Mouse (Mus musculus) liver, embryonic 15.5 days (tissue): ENCODE measurements around the gene Gnaz. TPM values are rescaled to one million over a fixed set of nuclear protein-coding genes. Genes with fewer than 3 reads are reported as not detected.

Experiments used
- ATAC-seq: fragments of 200-750 bp; cut with Nextera tagmentation; 2 replicates; pipeline ENCODE4 v1.8.0; 2017; ENCODE audit warnings: moderate number of reproducible peaks, mild to moderate bottlenecking, moderate library complexity; ENCODE audit not compliant: insufficient read depth
- H3K27ac ChIP-seq: fragments of 300-500 bp; sonication (generic); replicated peaks from 2 replicates; pipeline ENCODE4 v1.5.1; 2015; ENCODE audit warnings: mild to moderate bottlenecking, inconsistent platforms
- H3K27me3 ChIP-seq: fragments of 300-500 bp; sonication (generic); 2 replicates; pipeline ENCODE4 v1.6.1; 2015; ENCODE audit warnings: mild to moderate bottlenecking, inconsistent platforms
- H3K36me3 ChIP-seq: fragments of 300-500 bp; sonication (generic); replicated peaks from 2 replicates; pipeline ENCODE4 v1.6.1; 2015; ENCODE audit warnings: moderate library complexity, mild to moderate bottlenecking, inconsistent platforms
- H3K4me1 ChIP-seq: fragments of 300-500 bp; sonication (generic); replicated peaks from 2 replicates; pipeline ENCODE4 v1.6.1; 2015; ENCODE audit warnings: inconsistent platforms
- H3K4me2 ChIP-seq: fragments of 300-500 bp; sonication (generic); 2 replicates; pipeline ENCODE4 v1.6.1; 2015; ENCODE audit warnings: moderate library complexity, mild to moderate bottlenecking, inconsistent platforms
- H3K4me3 ChIP-seq: fragments of 300-500 bp; sonication (generic); replicated peaks from 2 replicates; pipeline ENCODE4 v1.5.1; 2015; ENCODE audit warnings: mild to moderate bottlenecking, inconsistent platforms
- H3K9ac ChIP-seq: fragments of 300-500 bp; sonication (generic); 2 replicates; pipeline ENCODE4 v1.6.1; 2015; ENCODE audit warnings: moderate library complexity, mild to moderate bottlenecking, inconsistent platforms
- H3K9me3 ChIP-seq: fragments of 300-500 bp; sonication (generic); replicated peaks from 2 replicates; pipeline ENCODE4 v1.6.1; 2016; ENCODE audit warnings: inconsistent platforms
- WGBS: fragments of 180-500 bp; shearing (Covaris S2); methylation state at CpG from one replicate; pipeline ENCODE4 v1.1.7; 2015; ENCODE audit warnings: mixed read lengths; ENCODE audit not compliant: insufficient replicate concordance; 5-methylcytosine and 5-hydroxymethylcytosine counted together
- polyA plus RNA-seq: library from polyadenylated mRNA; unstranded; fragments of >200 nt; fragmentation: Nextera tagmentation; extraction: Ambion mirVana; gene quantifications from 2 replicates; pipeline ENCODE4 v1.2.1, GENCODE M21; 2015

Gnaz gene
- 3.8 and 3.9 TPM in 2 replicates for polyA plus RNA-seq

DNA sequence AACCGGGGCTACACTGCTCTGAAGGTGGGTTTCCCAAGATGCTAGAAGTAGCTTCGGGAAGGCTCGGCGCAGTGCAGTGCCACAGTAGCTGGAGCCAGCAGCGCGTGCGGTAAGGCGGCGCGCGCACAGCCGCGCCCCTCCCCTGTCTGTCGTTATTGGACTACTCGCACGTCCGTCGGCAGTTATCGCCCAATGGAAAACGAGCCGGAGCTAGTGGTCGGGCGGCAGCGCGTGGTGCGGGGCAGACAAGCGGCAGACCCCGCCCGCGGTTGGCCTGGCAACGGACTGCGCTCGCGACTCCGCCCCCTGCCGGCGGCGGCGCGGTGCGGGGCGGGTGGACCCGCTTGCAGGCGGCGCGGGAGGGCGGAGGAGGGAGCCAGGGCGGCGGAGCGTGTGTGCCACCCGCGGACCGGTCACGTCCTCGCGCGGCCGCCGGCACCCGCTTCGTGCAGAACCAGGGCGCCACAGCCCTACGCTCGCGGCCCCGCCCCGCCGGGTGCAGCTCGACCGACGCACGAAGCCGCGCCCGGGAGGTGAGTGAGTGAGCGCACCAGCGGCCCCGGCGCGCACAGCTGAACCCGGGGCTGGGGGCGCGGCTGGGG is at the start of gene Gnaz:
Gene Gnaz (plus strand): TSS at position 328 of the 602 bp plus-strand sequence.
- Histone ChIP-seq H3K4me2 (peak within 1 kb of the TSS; percentile 75), H3K36me3 (no peaks in the 10 kb centered on the region), H3K27ac (no peak within 1 kb of the TSS), H3K4me1 (peaks cover 15% of the 10 kb centered on the region), H3K9ac (peak within 1 kb of the TSS; percentile 8; the same call in 1 of the 2 replicates), H3K27me3 (peaks cover 40% of the 10 kb centered on the region), H3K9me3 (no peaks in the 10 kb centered on the region), H3K4me3 (peak within 1 kb of the TSS; percentile 55)
- peak; percentile 87 for ATAC-seq
- WGBS: under 1% methylated on average over 82 of the region's 83 CpGs

DNA sequence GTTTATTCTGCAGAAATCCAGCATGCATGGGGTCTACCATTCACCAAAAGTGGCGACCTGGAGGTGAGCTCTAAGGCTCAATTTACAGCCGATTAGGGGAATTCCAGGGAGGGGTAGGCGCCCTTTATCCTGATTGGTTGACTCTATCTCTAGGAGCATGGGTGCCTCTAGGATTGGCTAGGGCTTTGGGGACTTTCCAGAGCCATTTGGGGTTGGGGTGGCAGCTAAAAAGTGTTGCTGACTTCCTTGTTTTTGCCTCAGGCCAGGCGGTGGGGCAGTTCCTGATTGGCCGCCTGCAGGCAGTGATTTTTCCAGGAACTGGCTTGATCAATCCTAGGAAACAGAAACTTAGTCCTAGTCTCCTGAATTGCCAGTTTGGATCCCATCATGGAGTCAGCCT is 47.7 kb upstream of the Gnaz start:
- 25% methylated on average over 5 of the region's 5 CpGs for WGBS
- no peak for ATAC-seq
- H3K27ac ChIP-seq: no peak overlapping the region

DNA sequence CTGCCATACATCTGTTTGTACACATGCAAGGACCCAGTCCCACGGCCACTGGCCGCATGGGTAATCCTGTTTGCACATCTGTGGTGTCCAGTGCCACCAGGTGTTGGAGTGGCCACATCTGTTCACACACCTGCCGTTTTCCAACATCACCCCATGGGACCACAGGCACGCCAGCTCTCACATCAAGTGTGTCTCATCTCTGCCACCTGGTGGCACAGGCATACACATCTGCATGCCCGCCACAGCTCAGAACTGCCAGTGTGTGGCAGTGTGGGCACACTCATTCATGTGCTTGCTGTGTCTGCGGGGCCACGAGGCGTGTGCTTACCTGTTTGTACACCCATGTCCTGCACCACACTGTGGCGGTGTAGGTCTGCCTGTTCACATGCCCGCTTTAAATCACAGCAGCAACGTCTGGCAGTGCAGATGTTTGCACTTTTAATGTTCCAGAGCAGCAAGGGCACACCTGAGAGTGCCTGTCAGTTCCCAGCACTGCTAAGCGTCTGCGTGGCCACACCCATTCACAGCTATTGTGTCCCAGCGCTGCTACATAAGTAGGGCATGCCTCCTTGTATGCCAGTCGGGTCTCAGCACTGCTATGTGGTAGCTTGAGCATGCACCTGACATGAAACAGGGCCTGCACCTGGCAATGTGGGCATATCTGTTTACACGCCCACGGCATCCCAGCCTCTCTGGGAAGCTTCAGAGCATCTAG is 46.0 kb upstream of the Gnaz start:
- Histone ChIP-seq H3K4me1 (no peaks in the 10 kb centered on the region; the same call in 1 of the 2 replicates), H3K27ac (no peak overlapping the region), H3K4me3 (no peak overlapping the region), H3K36me3 (no peaks in the 10 kb centered on the region), H3K4me2 (no peak overlapping the region), H3K9me3 (no peaks in the 10 kb centered on the region), H3K27me3 (no peaks in the 10 kb centered on the region), H3K9ac (no peak overlapping the region)
- ATAC-seq: no peak
- WGBS: 37% methylated on average over 17 of the region's 17 CpGs

More for the DNA sequence above, 47.7 kb upstream of the Gnaz start:
- Histone ChIP-seq H3K36me3 (no peaks in the 10 kb centered on the region), H3K4me3 (no peak overlapping the region), H3K9ac (no peak overlapping the region), H3K9me3 (no peaks in the 10 kb centered on the region), H3K4me1 (no peaks in the 10 kb centered on the region), H3K4me2 (no peak overlapping the region), H3K27me3 (no peaks in the 10 kb centered on the region)

DNA sequence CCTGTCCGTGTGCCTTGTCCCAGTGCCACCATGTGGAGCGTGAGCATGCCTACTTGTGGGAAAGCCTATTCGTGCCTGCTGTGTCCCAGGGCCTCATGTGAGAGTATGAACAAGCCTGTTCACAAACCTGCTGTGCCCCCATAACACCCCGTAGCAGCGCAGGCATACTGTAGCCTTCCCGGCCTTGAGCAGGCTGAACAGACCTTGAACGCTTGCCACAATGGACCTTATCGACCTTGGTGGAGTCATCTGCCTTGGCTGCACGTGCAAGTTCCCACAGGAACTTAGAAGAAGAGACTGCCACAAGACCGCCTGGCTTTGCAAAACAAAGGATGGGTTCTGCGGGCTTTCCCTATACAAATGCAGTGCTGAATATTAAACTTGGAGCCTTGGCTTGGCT is 45.4 kb upstream of the Gnaz start:
- H3K9ac ChIP-seq: no peak overlapping the region
- H3K27ac ChIP-seq: no peak overlapping the region
- no peaks in the 10 kb centered on the region for H3K9me3 ChIP-seq
- ATAC-seq: no peak
- no peaks in the 10 kb centered on the region for H3K36me3 ChIP-seq
- H3K4me2 ChIP-seq: no peak overlapping the region
- WGBS: 66% methylated on average over 11 of the region's 11 CpGs
- H3K27me3 ChIP-seq: no peaks in the 10 kb centered on the region
- no peaks in the 10 kb centered on the region; the same call in 1 of the 2 replicates for H3K4me1 ChIP-seq
- no peak overlapping the region for H3K4me3 ChIP-seq

DNA sequence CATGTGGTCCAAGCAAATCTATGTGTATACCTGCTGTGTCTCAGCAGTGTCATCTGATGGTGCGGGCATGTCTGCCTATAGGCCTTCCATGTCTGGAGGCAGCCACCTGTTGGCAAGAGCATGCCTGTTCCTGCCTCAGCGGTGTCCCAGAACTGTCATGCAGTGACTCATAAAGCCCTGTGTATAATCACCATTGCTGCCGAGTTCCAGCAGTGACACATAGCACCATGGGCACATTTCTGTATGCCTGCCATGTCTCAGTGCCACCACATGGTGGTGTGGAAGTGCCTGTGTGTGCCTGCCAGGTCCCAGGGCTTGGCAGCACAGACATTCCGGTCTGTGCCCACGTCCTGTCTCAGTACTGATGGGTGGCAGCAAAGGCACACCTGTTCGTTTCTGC is 44.2 kb upstream of the Gnaz start:
- 42% methylated on average over 6 of the region's 6 CpGs for WGBS
- Histone ChIP-seq H3K4me3 (no peak overlapping the region), H3K4me1 (no peaks in the 10 kb centered on the region; the same call in 1 of the 2 replicates), H3K27ac (no peak overlapping the region), H3K9ac (no peak overlapping the region), H3K4me2 (no peak overlapping the region), H3K27me3 (no peaks in the 10 kb centered on the region), H3K9me3 (no peaks in the 10 kb centered on the region), H3K36me3 (no peaks in the 10 kb centered on the region)
- no peak for ATAC-seq

DNA sequence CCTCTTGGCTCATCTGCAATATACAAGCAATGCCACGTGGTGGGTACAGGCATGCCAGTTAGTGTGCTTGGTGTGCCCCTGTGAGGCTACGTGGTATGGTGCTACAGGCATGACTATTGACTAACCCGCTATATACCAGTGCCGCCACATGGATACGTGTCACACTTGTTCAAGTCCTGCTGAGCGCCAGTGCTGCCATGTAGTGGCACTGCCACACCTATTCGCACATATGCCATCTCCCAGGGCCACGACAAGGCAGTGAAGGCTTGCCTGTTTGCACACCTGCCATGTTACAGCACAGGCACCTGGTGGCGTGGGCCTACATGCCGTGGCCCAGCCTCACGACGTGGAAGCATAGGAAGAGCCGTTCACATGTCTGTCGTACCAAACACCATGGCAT is 42.7 kb upstream of the Gnaz start:
- WGBS: 74% methylated on average over 14 of the region's 14 CpGs
- H3K9me3 ChIP-seq: no peaks in the 10 kb centered on the region
- no peak overlapping the region for H3K27ac ChIP-seq
- H3K27me3 ChIP-seq: no peaks in the 10 kb centered on the region
- no peaks in the 10 kb centered on the region for H3K36me3 ChIP-seq
- H3K4me3 ChIP-seq: no peak overlapping the region
- no peaks in the 10 kb centered on the region; the same call in 1 of the 2 replicates for H3K4me1 ChIP-seq
- ATAC-seq: no peak
- H3K9ac ChIP-seq: no peak overlapping the region
- H3K4me2 ChIP-seq: no peak overlapping the region

DNA sequence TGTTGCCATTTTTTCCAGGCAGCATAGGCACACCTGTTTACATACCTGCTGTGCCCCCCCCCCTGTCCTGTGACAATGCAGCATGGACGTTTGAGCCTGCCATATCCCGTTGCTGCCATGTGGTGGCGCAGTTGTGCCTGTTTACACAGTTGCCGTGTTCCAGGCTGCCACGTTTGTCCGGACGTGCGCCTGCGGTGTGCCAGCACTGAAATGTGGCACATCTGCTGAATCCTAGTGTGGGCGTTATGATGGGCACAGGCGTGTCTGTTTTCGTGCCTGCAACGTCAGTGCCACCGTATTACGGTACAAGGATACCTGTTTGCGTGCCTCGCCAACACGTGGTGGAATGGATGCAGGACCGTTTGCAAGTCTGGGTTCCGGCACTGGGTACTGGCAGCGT is 41.7 kb upstream of the Gnaz start:
- Histone ChIP-seq H3K4me1 (no peaks in the 10 kb centered on the region; the same call in 1 of the 2 replicates), H3K27me3 (no peaks in the 10 kb centered on the region), H3K27ac (no peak overlapping the region), H3K9me3 (no peaks in the 10 kb centered on the region), H3K4me2 (peak overlapping the region; percentile 33; the same call in 1 of the 2 replicates), H3K36me3 (no peaks in the 10 kb centered on the region), H3K4me3 (no peak overlapping the region), H3K9ac (no peak overlapping the region)
- 17% methylated on average over 21 of the region's 21 CpGs for WGBS
- ATAC-seq: no peak

DNA sequence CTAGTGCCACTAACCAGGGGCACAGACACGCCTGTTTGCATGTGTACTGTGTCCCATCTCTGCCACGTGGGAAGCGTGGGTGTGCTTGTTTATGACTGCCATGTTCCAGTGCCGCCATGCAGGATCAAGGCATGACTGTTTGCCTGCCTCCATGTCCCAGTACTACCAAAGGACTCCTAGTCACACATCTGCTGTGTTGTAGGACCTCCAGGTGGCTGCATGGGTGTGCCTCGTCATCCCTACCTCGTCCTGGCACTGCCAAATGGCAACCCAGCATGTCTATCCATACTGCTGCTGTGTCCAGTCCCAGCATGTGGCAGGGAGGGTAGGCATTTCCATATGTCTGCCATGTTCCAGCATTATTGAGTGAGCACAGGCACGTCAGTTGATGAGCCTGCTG is 38.7 kb upstream of the Gnaz start:
- Histone ChIP-seq H3K4me1 (no peaks in the 10 kb centered on the region; the same call in 1 of the 2 replicates), H3K4me2 (no peak overlapping the region), H3K9me3 (no peaks in the 10 kb centered on the region), H3K27ac (no peak overlapping the region), H3K4me3 (no peak overlapping the region), H3K9ac (no peak overlapping the region), H3K36me3 (no peaks in the 10 kb centered on the region), H3K27me3 (no peaks in the 10 kb centered on the region)
- 66% methylated on average over 7 of the region's 7 CpGs for WGBS
- no peak for ATAC-seq

DNA sequence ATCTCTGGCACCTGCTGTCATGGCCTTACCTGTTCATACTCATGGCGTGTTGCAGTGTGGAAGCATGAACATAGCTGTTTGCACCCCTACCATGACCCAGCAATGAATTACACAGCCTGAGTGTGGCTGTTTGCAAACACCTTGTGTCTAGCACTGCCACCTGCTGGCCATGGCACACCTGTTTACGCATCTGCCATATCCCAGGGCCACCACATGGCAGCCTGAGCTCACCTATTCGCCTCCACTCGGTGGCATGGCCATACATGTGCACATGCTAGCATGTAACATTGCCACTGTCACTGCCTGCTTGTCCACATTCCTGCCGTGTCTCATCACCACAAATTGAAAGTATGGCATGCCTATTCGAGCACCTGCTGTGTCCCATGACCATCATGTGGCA is 37.4 kb upstream of the Gnaz start:
- no peaks in the 10 kb centered on the region for H3K36me3 ChIP-seq
- H3K4me1 ChIP-seq: no peaks in the 10 kb centered on the region; the same call in 1 of the 2 replicates
- no peak for ATAC-seq
- no peak overlapping the region for H3K27ac ChIP-seq
- WGBS: 51% methylated on average over 6 of the region's 6 CpGs
- H3K4me2 ChIP-seq: no peak overlapping the region
- no peak overlapping the region for H3K4me3 ChIP-seq
- no peak overlapping the region for H3K9ac ChIP-seq
- no peaks in the 10 kb centered on the region for H3K9me3 ChIP-seq
- H3K27me3 ChIP-seq: no peaks in the 10 kb centered on the region

DNA sequence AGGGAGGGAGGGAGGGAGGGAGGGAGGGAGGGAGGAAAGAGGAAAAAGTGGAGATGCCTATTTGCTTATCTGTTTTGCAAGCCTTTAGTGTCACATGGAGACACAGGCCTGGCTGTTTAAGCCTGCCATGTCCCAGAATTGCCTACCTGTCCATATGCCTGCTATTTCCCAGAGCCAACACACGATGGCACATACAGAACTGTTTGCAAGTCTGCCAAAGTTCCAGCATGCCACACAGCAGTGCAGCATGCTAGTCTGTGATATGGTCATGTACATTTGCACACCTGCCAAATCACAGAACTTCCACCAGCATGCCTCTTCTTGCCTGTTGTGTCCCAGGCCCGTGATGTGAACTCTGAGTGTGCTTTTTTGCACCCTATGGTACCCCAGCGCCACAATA is 36.4 kb upstream of the Gnaz start:
- H3K9ac ChIP-seq: no peak overlapping the region
- no peaks in the 10 kb centered on the region for H3K36me3 ChIP-seq
- 59% methylated on average over 3 of the region's 3 CpGs for WGBS
- no peak overlapping the region for H3K4me2 ChIP-seq
- H3K27ac ChIP-seq: no peak overlapping the region
- no peaks in the 10 kb centered on the region; the same call in 1 of the 2 replicates for H3K4me1 ChIP-seq
- H3K9me3 ChIP-seq: no peaks in the 10 kb centered on the region
- ATAC-seq: no peak
- no peaks in the 10 kb centered on the region for H3K27me3 ChIP-seq
- no peak overlapping the region for H3K4me3 ChIP-seq

DNA sequence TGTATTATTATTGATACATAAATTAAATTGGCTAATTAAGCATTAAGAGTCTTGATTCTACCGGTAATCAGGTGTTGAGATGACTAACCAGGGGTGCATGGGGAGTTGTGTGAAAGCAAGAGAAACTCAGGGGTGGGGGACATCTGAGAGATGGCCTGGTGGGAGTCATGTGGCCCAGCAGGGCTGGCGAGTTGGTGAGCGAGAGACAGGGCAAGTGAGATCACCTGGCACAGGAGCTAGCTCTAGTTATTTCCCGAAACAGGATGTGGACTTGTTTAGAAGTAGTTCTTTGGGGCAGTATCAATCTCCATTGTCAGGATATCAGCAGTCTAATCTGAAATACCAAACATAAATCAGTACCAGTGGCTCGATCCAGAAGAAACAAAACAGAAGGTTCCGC is 35.3 kb upstream of the Gnaz start:
- Histone ChIP-seq H3K9ac (no peak overlapping the region), H3K4me1 (no peaks in the 10 kb centered on the region), H3K27ac (no peak overlapping the region), H3K4me3 (no peak overlapping the region), H3K9me3 (no peaks in the 10 kb centered on the region), H3K27me3 (no peaks in the 10 kb centered on the region), H3K36me3 (no peaks in the 10 kb centered on the region), H3K4me2 (no peak overlapping the region)
- 54% methylated on average over 6 of the region's 6 CpGs for WGBS
- no peak for ATAC-seq
